Mouse (Mus musculus): ENCODE measurements around the gene Ikzf2. TPM values are rescaled to one million over a fixed set of nuclear protein-coding genes. Genes with fewer than 3 reads are reported as not detected.

Gene Ikzf2
- total RNA-seq, 1 experiment, result 3.4 TPM

GRCm38 (mm10) chr1:69499652-69500051, 187.4 kb downstream of the Ikzf2 start:
- no peaks in the 10 kb centered on the region for H3K9me3 ChIP-seq (ENCODE audit: control insufficient read depth, insufficient read depth, low read depth, low read length)
- no peak overlapping the region for H3K9ac ChIP-seq (ENCODE audit: insufficient read depth, low read depth, low read length, poor library complexity, severe bottlenecking)
- H3K4me1 ChIP-seq (ENCODE audit: control insufficient read depth in 2 of 2, insufficient read depth in 2 of 2, low read length in 2 of 2, poor library complexity in 1 of 2), result no peaks in the 10 kb centered on the region
- no peak for DNase-seq (ENCODE audit: low read depth, low spot score)
- TF ChIP-seq ZC3H11A (IDR thresholded peaks at IDR 0.05; ENCODE audit: borderline replicate concordance, low read depth, low read length), result no peak
- TF ChIP-seq ZNF384 (IDR thresholded peaks at IDR 0.05; ENCODE audit: low read depth, low read length), result no peak
- no peak for TF ChIP-seq CHD2 (IDR thresholded peaks at IDR 0.05; ENCODE audit: low read depth, low read length)
- TF ChIP-seq HCFC1 (IDR thresholded peaks at IDR 0.05; ENCODE audit: borderline replicate concordance, insufficient read depth, low read length), result no peak
- no peak for TF ChIP-seq MAFK (IDR thresholded peaks at IDR 0.05; ENCODE audit: insufficient read depth, low read depth, low read length)
- H3K4me3 ChIP-seq (ENCODE audit: insufficient read depth in 1 of 2, low read depth in 1 of 2, low read length in 2 of 2, poor library complexity in 1 of 2, severe bottlenecking in 1 of 2), result no peak overlapping the region
- H3K27ac ChIP-seq (ENCODE audit: insufficient read depth, low read depth, low read length, poor library complexity, severe bottlenecking), result no peak overlapping the region
- in situ Hi-C loops (cut with MboI; ENCODE audit: low sequenced_read_pairs in 2 of 2, unreplicated experiment in 2 of 2), result no loop called here
- no peaks in the 10 kb centered on the region for H3K36me3 ChIP-seq (ENCODE audit: control insufficient read depth, insufficient read depth, low read length, poor library complexity, severe bottlenecking)

- Histone ChIP-seq H3K9me3 (ENCODE audit: control insufficient read depth, insufficient read depth, low read depth, low read length) (no peaks in the 10 kb centered on the region), H3K9ac (ENCODE audit: insufficient read depth, low read depth, low read length, poor library complexity, severe bottlenecking) (no peak overlapping the region), H3K36me3 (ENCODE audit: control insufficient read depth, insufficient read depth, low read length, poor library complexity, severe bottlenecking) (no peaks in the 10 kb centered on the region), H3K4me3 (ENCODE audit: insufficient read depth in 1 of 2, low read depth in 1 of 2, low read length in 2 of 2, poor library complexity in 1 of 2, severe bottlenecking in 1 of 2) (no peak overlapping the region), H3K27ac (ENCODE audit: insufficient read depth, low read depth, low read length, poor library complexity, severe bottlenecking) (no peak overlapping the region), H3K4me1 (ENCODE audit: control insufficient read depth in 2 of 2, insufficient read depth in 2 of 2, low read length in 2 of 2, poor library complexity in 1 of 2) (no peaks in the 10 kb centered on the region)
- DNase-seq (ENCODE audit: low read depth, low spot score), result no peak
- no peak for TF ChIP-seq ZC3H11A (IDR thresholded peaks at IDR 0.05; ENCODE audit: borderline replicate concordance, low read depth, low read length)
- in situ Hi-C loops (cut with MboI; ENCODE audit: low sequenced_read_pairs in 2 of 2, unreplicated experiment in 2 of 2), result no loop called here
These were observed 188.2 kb downstream of the Ikzf2 start for GRCm38 (mm10) chr1:69498862-69499306.

- DNase-seq (ENCODE audit: low read depth, low spot score), result no peak
- H3K9ac ChIP-seq (ENCODE audit: insufficient read depth, low read depth, low read length, poor library complexity, severe bottlenecking), result no peak overlapping the region
- H3K4me1 ChIP-seq (ENCODE audit: control insufficient read depth in 2 of 2, insufficient read depth in 2 of 2, low read length in 2 of 2, poor library complexity in 1 of 2), result no peaks in the 10 kb centered on the region
- H3K4me3 ChIP-seq (ENCODE audit: insufficient read depth in 1 of 2, low read depth in 1 of 2, low read length in 2 of 2, poor library complexity in 1 of 2, severe bottlenecking in 1 of 2), result no peak overlapping the region
- TF ChIP-seq ZNF384 (IDR thresholded peaks at IDR 0.05; ENCODE audit: low read depth, low read length) (no peak), CHD2 (IDR thresholded peaks at IDR 0.05; ENCODE audit: low read depth, low read length) (no peak), ZC3H11A (IDR thresholded peaks at IDR 0.05; ENCODE audit: borderline replicate concordance, low read depth, low read length) (no peak), HCFC1 (IDR thresholded peaks at IDR 0.05; ENCODE audit: borderline replicate concordance, insufficient read depth, low read length) (no peak), MAFK (IDR thresholded peaks at IDR 0.05; ENCODE audit: insufficient read depth, low read depth, low read length) (no peak)
- H3K9me3 ChIP-seq (ENCODE audit: control insufficient read depth, insufficient read depth, low read depth, low read length), result no peaks in the 10 kb centered on the region
- in situ Hi-C loops (cut with MboI; ENCODE audit: low sequenced_read_pairs in 2 of 2, unreplicated experiment in 2 of 2), result no loop called here
- no peak overlapping the region for H3K27ac ChIP-seq (ENCODE audit: insufficient read depth, low read depth, low read length, poor library complexity, severe bottlenecking)
- no peaks in the 10 kb centered on the region for H3K36me3 ChIP-seq (ENCODE audit: control insufficient read depth, insufficient read depth, low read length, poor library complexity, severe bottlenecking)
These were observed 191.0 kb downstream of the Ikzf2 start for GRCm38 (mm10) chr1:69496055-69496454.

- TF ChIP-seq ZNF384 (IDR thresholded peaks at IDR 0.05; ENCODE audit: low read depth, low read length) (no peak), CHD2 (IDR thresholded peaks at IDR 0.05; ENCODE audit: low read depth, low read length) (no peak), HCFC1 (IDR thresholded peaks at IDR 0.05; ENCODE audit: borderline replicate concordance, insufficient read depth, low read length) (no peak), MAFK (IDR thresholded peaks at IDR 0.05; ENCODE audit: insufficient read depth, low read depth, low read length) (no peak), ZC3H11A (IDR thresholded peaks at IDR 0.05; ENCODE audit: borderline replicate concordance, low read depth, low read length) (no peak)
- Histone ChIP-seq H3K9me3 (ENCODE audit: control insufficient read depth, insufficient read depth, low read depth, low read length) (no peaks in the 10 kb centered on the region), H3K27ac (ENCODE audit: insufficient read depth, low read depth, low read length, poor library complexity, severe bottlenecking) (no peak overlapping the region), H3K4me1 (ENCODE audit: control insufficient read depth in 2 of 2, insufficient read depth in 2 of 2, low read length in 2 of 2, poor library complexity in 1 of 2) (no peaks in the 10 kb centered on the region), H3K36me3 (ENCODE audit: control insufficient read depth, insufficient read depth, low read length, poor library complexity, severe bottlenecking) (no peaks in the 10 kb centered on the region), H3K4me3 (ENCODE audit: insufficient read depth in 1 of 2, low read depth in 1 of 2, low read length in 2 of 2, poor library complexity in 1 of 2, severe bottlenecking in 1 of 2) (no peak overlapping the region), H3K9ac (ENCODE audit: insufficient read depth, low read depth, low read length, poor library complexity, severe bottlenecking) (no peak overlapping the region)
- in situ Hi-C loops (cut with MboI; ENCODE audit: low sequenced_read_pairs in 2 of 2, unreplicated experiment in 2 of 2), result no loop called here
- DNase-seq (ENCODE audit: low read depth, low spot score), result no peak
These were observed 193.6 kb downstream of the Ikzf2 start for GRCm38 (mm10) chr1:69493309-69494047.

GRCm38 (mm10) chr1:69492013-69492412, 195.0 kb downstream of the Ikzf2 start:
- Histone ChIP-seq H3K36me3 (ENCODE audit: control insufficient read depth, insufficient read depth, low read length, poor library complexity, severe bottlenecking) (no peaks in the 10 kb centered on the region), H3K9ac (ENCODE audit: insufficient read depth, low read depth, low read length, poor library complexity, severe bottlenecking) (no peak overlapping the region), H3K4me3 (ENCODE audit: insufficient read depth in 1 of 2, low read depth in 1 of 2, low read length in 2 of 2, poor library complexity in 1 of 2, severe bottlenecking in 1 of 2) (no peak overlapping the region), H3K9me3 (ENCODE audit: control insufficient read depth, insufficient read depth, low read depth, low read length) (no peaks in the 10 kb centered on the region), H3K4me1 (ENCODE audit: control insufficient read depth in 2 of 2, insufficient read depth in 2 of 2, low read length in 2 of 2, poor library complexity in 1 of 2) (no peaks in the 10 kb centered on the region), H3K27ac (ENCODE audit: insufficient read depth, low read depth, low read length, poor library complexity, severe bottlenecking) (no peak overlapping the region)
- TF ChIP-seq MAFK (IDR thresholded peaks at IDR 0.05; ENCODE audit: insufficient read depth, low read depth, low read length), result no peak
- TF ChIP-seq ZNF384 (IDR thresholded peaks at IDR 0.05; ENCODE audit: low read depth, low read length), result no peak
- TF ChIP-seq ZC3H11A (IDR thresholded peaks at IDR 0.05; ENCODE audit: borderline replicate concordance, low read depth, low read length), result no peak
- TF ChIP-seq HCFC1 (IDR thresholded peaks at IDR 0.05; ENCODE audit: borderline replicate concordance, insufficient read depth, low read length), result no peak
- TF ChIP-seq CHD2 (IDR thresholded peaks at IDR 0.05; ENCODE audit: low read depth, low read length), result no peak
- in situ Hi-C loops (cut with MboI; ENCODE audit: low sequenced_read_pairs in 2 of 2, unreplicated experiment in 2 of 2), result no loop called here
- DNase-seq (ENCODE audit: low read depth, low spot score), result no peak
